Mouse (Mus musculus): Measurements from ENCODE around the gene Prpf4. TPM values are rescaled to one million over a fixed set of nuclear protein-coding genes. Genes with fewer than 3 reads are reported as not detected.

Prpf4 gene
- polyA plus RNA-seq, 1 experiment from 2014 or later: 35.7 TPM

- no peak for ATAC-seq (replicated peaks; ENCODE audit: low FRiP score)
- no peak overlapping the region for H3K4me2 ChIP-seq (ENCODE audit: low read depth, low read length, severe bottlenecking)
- 87% methylated on average over 4 of the region's 4 CpGs for WGBS
These were observed 42.3 kb upstream of the Prpf4 start for GRCm38 (mm10) chr4:62366291-62366690.

GRCm38 (mm10) chr4:62367586-62367985, 41.0 kb upstream of the Prpf4 start:
- Histone ChIP-seq H3K27ac (ENCODE audit: low read depth, low read length) (no peak overlapping the region), H3K9me3 (ENCODE audit: control insufficient read depth, low read length) (no peaks in the 10 kb centered on the region), H3K36me3 (ENCODE audit: control insufficient read depth, insufficient read depth, low read length) (no peaks in the 10 kb centered on the region), H3K4me3 (ENCODE audit: low read depth, low read length) (no peak overlapping the region), H3K4me1 (replicated peaks; ENCODE audit: control insufficient read depth, insufficient read depth, low read length) (no peaks in the 10 kb centered on the region), H3K27me3 (ENCODE audit: control insufficient read depth, insufficient read depth, low read length) (no peaks in the 10 kb centered on the region), H3K4me2 (ENCODE audit: low read depth, low read length, severe bottlenecking) (no peak overlapping the region), H3K9ac (ENCODE audit: low read length) (no peak overlapping the region)
- DNase-seq (ENCODE audit: low spot score) (no peak), ATAC-seq (replicated peaks; ENCODE audit: low FRiP score) (no peak)
- 95% methylated on average over 6 of the region's 6 CpGs for WGBS

More at GRCm38 (mm10) chr4:62366291-62366690, 42.3 kb upstream of the Prpf4 start:
- 0 out of 2 replicates have a peak, but pooled peaks cover 2% of the 10 kb centered on the region for H3K4me1 ChIP-seq (replicated peaks; ENCODE audit: control insufficient read depth, insufficient read depth, low read length)
- H3K9ac ChIP-seq (ENCODE audit: low read length): no peak overlapping the region
- H3K27me3 ChIP-seq (ENCODE audit: control insufficient read depth, insufficient read depth, low read length): no peaks in the 10 kb centered on the region
- H3K27ac ChIP-seq (ENCODE audit: low read depth, low read length): no peak overlapping the region
- no peak for DNase-seq (ENCODE audit: low spot score)
- no peaks in the 10 kb centered on the region for H3K36me3 ChIP-seq (ENCODE audit: control insufficient read depth, insufficient read depth, low read length)
- H3K9me3 ChIP-seq (ENCODE audit: control insufficient read depth, low read length): no peaks in the 10 kb centered on the region
- no peak overlapping the region for H3K4me3 ChIP-seq (ENCODE audit: low read depth, low read length)

GRCm38 (mm10) chr4:62369091-62369490, 39.5 kb upstream of the Prpf4 start:
- Histone ChIP-seq H3K36me3 (ENCODE audit: control insufficient read depth, insufficient read depth, low read length) (no peaks in the 10 kb centered on the region), H3K27ac (ENCODE audit: low read depth, low read length) (no peak overlapping the region), H3K9me3 (ENCODE audit: control insufficient read depth, low read length) (no peaks in the 10 kb centered on the region), H3K27me3 (ENCODE audit: control insufficient read depth, insufficient read depth, low read length) (no peaks in the 10 kb centered on the region), H3K4me1 (replicated peaks; ENCODE audit: control insufficient read depth, insufficient read depth, low read length) (no peaks in the 10 kb centered on the region), H3K4me3 (ENCODE audit: low read depth, low read length) (no peak overlapping the region), H3K4me2 (ENCODE audit: low read depth, low read length, severe bottlenecking) (no peak overlapping the region), H3K9ac (ENCODE audit: low read length) (no peak overlapping the region)
- WGBS: 81% methylated on average over 3 of the region's 3 CpGs
- ATAC-seq (replicated peaks; ENCODE audit: low FRiP score) (no peak), DNase-seq (ENCODE audit: low spot score) (no peak)

- no peak for DNase-seq (ENCODE audit: low spot score)
- H3K4me2 ChIP-seq (ENCODE audit: low read depth, low read length, severe bottlenecking): no peak overlapping the region
- no peaks in the 10 kb centered on the region for H3K36me3 ChIP-seq (ENCODE audit: control insufficient read depth, insufficient read depth, low read length)
- no peak overlapping the region for H3K27ac ChIP-seq (ENCODE audit: low read depth, low read length)
- no peaks in the 10 kb centered on the region for H3K9me3 ChIP-seq (ENCODE audit: control insufficient read depth, low read length)
- no peak for ATAC-seq (replicated peaks; ENCODE audit: low FRiP score)
- H3K9ac ChIP-seq (ENCODE audit: low read length): no peak overlapping the region
- no peaks in the 10 kb centered on the region for H3K27me3 ChIP-seq (ENCODE audit: control insufficient read depth, insufficient read depth, low read length)
- no peaks in the 10 kb centered on the region for H3K4me1 ChIP-seq (replicated peaks; ENCODE audit: control insufficient read depth, insufficient read depth, low read length)
- no peak overlapping the region for H3K4me3 ChIP-seq (ENCODE audit: low read depth, low read length)
- WGBS: 5% methylated on average over 1 of the region's 1 CpGs
These were observed 36.2 kb upstream of the Prpf4 start for GRCm38 (mm10) chr4:62372410-62372809.

- no peak overlapping the region for H3K4me2 ChIP-seq (ENCODE audit: low read depth, low read length, severe bottlenecking)
- H3K4me1 ChIP-seq (replicated peaks; ENCODE audit: control insufficient read depth, insufficient read depth, low read length): no peaks in the 10 kb centered on the region
- no peaks in the 10 kb centered on the region for H3K9me3 ChIP-seq (ENCODE audit: control insufficient read depth, low read length)
- no peaks in the 10 kb centered on the region for H3K36me3 ChIP-seq (ENCODE audit: control insufficient read depth, insufficient read depth, low read length)
- ATAC-seq (replicated peaks; ENCODE audit: low FRiP score): no peak
- H3K27me3 ChIP-seq (ENCODE audit: control insufficient read depth, insufficient read depth, low read length): no peaks in the 10 kb centered on the region
- no peak overlapping the region for H3K4me3 ChIP-seq (ENCODE audit: low read depth, low read length)
- 85% methylated on average over 9 of the region's 9 CpGs for WGBS
- H3K9ac ChIP-seq (ENCODE audit: low read length): no peak overlapping the region
- H3K27ac ChIP-seq (ENCODE audit: low read depth, low read length): no peak overlapping the region
- no peak for DNase-seq (ENCODE audit: low spot score)
These were observed 35.6 kb upstream of the Prpf4 start for GRCm38 (mm10) chr4:62372818-62373520.

GRCm38 (mm10) chr4:62373668-62374067, 34.9 kb upstream of the Prpf4 start:
- H3K9ac ChIP-seq (ENCODE audit: low read length): no peak overlapping the region
- H3K27ac ChIP-seq (ENCODE audit: low read depth, low read length): no peak overlapping the region
- no peaks in the 10 kb centered on the region for H3K9me3 ChIP-seq (ENCODE audit: control insufficient read depth, low read length)
- ATAC-seq (replicated peaks; ENCODE audit: low FRiP score) (no peak), DNase-seq (ENCODE audit: low spot score) (no peak)
- no peaks in the 10 kb centered on the region for H3K27me3 ChIP-seq (ENCODE audit: control insufficient read depth, insufficient read depth, low read length)
- no peaks in the 10 kb centered on the region; the same call in 1 of the 2 replicates for H3K4me1 ChIP-seq (replicated peaks; ENCODE audit: control insufficient read depth, insufficient read depth, low read length)
- H3K36me3 ChIP-seq (ENCODE audit: control insufficient read depth, insufficient read depth, low read length): no peaks in the 10 kb centered on the region
- H3K4me2 ChIP-seq (ENCODE audit: low read depth, low read length, severe bottlenecking): no peak overlapping the region
- no peak overlapping the region for H3K4me3 ChIP-seq (ENCODE audit: low read depth, low read length)
- WGBS: 91% methylated on average over 7 of the region's 7 CpGs

GRCm38 (mm10) chr4:62374342-62374741, 34.3 kb upstream of the Prpf4 start:
- no peaks in the 10 kb centered on the region for H3K36me3 ChIP-seq (ENCODE audit: control insufficient read depth, insufficient read depth, low read length)
- 89% methylated on average over 4 of the region's 4 CpGs for WGBS
- no peak overlapping the region for H3K27ac ChIP-seq (ENCODE audit: low read depth, low read length)
- no peak overlapping the region for H3K9ac ChIP-seq (ENCODE audit: low read length)
- no peaks in the 10 kb centered on the region; the same call in 1 of the 2 replicates for H3K4me1 ChIP-seq (replicated peaks; ENCODE audit: control insufficient read depth, insufficient read depth, low read length)
- H3K9me3 ChIP-seq (ENCODE audit: control insufficient read depth, low read length): no peaks in the 10 kb centered on the region
- no peaks in the 10 kb centered on the region for H3K27me3 ChIP-seq (ENCODE audit: control insufficient read depth, insufficient read depth, low read length)
- no peak overlapping the region for H3K4me3 ChIP-seq (ENCODE audit: low read depth, low read length)
- no peak for DNase-seq (ENCODE audit: low spot score)
- H3K4me2 ChIP-seq (ENCODE audit: low read depth, low read length, severe bottlenecking): no peak overlapping the region
- ATAC-seq (replicated peaks; ENCODE audit: low FRiP score): no peak

- Histone ChIP-seq H3K36me3 (ENCODE audit: control insufficient read depth, insufficient read depth, low read length) (no peaks in the 10 kb centered on the region), H3K4me2 (ENCODE audit: low read depth, low read length, severe bottlenecking) (no peak overlapping the region), H3K4me1 (replicated peaks; ENCODE audit: control insufficient read depth, insufficient read depth, low read length) (no peaks in the 10 kb centered on the region; the same call in 1 of the 2 replicates), H3K4me3 (ENCODE audit: low read depth, low read length) (no peak overlapping the region), H3K9me3 (ENCODE audit: control insufficient read depth, low read length) (no peaks in the 10 kb centered on the region), H3K27ac (ENCODE audit: low read depth, low read length) (no peak overlapping the region), H3K27me3 (ENCODE audit: control insufficient read depth, insufficient read depth, low read length) (no peaks in the 10 kb centered on the region), H3K9ac (ENCODE audit: low read length) (no peak overlapping the region)
- WGBS: 90% methylated on average over 2 of the region's 2 CpGs
- DNase-seq (ENCODE audit: low spot score) (no peak), ATAC-seq (replicated peaks; ENCODE audit: low FRiP score) (no peak)
These were observed 32.5 kb upstream of the Prpf4 start for GRCm38 (mm10) chr4:62376123-62376522.
